Mouse (Mus musculus) spleen, adult 18-20 months (tissue): Measurements from ENCODE around the gene Zfp128.
"Not testable (repeated sequence)": the region's sequence is repeated elsewhere in the genome, so short reads cannot be mapped to it uniquely, and the experiment has no call there.

Experiments
- DNase-seq, 2 experiments: peaks; one replicate each; pipeline ENCODE4 v3.0.0; 2022; ENCODE audit warnings: mixed read lengths in 2 of 2

The Zfp128 gene

GRCm38 (mm10) chr7:12922729-12923128 lies 41.8 kb downstream of the Zfp128 start:
- no peak for DNase-seq

GRCm38 (mm10) chr7:12926316-12926715 lies 45.3 kb downstream of the Zfp128 start:
- no peak for DNase-seq

DNA sequence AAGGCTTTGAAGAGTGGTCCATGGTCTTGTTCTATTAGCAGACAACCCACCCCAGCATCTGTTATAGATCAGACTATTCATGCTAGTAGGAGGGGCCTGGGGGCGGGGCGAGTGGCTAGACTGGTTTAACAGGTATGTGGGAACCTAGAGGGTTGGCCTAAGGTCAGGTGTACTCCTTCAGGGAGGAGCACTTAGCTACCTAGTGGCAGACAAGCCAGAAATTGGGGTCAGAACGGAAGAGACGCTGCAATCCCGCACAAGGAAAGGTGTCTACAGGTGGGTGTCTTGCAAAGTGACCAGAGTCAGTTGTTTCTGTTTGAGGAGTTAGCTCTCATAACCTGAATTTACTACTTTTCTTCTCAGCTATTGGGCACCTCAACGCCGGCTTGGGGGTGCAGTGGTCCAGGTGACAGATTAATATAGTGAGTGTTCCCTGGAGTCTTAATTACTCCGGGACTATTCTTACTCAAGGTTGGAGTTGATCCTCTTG lies 46.3 kb downstream of the Zfp128 start, which contains the start of gene Rnf225:
Rnf225 (plus strand) TSS at position 226 of the 490 bp plus-strand sequence.
- DNase-seq: no peak

DNA sequence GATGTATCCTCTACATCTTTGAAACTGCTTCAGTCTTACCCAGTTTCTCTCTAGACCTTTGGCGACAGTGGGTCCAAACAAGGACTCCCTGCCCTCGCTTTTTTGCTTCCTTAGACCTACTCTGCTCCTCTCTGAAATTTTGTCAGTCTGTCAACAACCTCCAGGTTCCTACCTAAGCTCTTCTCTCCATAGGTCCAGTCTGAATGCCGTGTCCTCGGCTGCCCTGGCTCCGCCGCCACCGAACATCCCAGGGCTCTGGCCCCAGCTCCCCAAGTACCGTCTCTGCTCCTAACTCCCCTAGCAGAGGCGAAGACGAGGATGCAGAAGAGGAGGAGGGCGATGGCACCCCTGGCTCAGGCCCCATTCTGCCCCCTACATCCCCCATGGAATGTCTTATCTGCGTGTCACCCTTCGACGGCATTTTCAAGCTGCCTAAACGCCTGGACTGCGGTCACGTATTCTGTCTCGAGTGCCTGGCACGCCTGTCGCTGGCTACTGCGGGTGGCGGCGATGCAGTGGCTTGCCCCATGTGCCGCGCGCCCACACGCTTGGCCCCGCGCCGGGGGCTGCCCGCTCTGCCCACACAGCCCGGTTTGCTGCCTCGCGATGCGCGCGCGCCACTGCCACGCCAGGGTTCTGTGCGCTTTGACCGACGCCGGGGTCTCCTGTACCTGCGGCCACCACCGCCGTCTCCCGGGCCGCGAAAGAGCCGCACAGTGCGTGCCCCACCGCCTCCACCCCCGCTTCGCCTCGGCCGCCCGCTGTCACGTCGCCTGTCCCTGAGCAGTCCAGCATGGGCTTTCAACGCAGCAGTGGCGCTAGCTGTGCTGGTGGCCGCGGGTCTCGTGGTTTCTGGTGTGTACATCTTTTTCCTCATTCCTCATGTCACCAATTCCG lies 47.0 kb downstream of the Zfp128 start:
- DNase-seq: no peak

DNA sequence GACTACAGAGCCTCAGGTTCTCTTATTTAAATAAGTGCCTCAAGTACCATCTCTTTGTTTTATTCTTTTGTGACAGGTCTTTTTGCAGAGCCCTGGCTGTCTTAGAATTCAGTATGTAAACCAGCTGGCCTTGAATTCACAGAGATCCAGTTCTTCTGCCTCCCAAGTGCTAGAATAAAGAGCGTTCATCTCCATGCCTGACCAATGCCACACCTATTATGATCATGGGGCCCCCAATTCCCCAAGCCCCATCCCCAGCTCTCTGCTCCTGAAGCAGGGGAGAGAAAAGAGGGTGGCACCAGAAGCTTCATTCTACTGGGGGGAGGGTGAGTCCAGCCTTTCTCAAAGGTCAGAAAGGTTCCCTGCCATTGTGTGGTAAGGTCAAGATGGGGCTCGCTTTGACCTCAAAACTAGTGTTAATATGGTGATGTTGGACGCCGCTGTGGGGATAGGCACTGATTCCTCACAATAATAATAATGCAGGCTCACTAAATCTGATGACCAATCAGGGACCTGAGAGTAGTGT lies 52.7 kb downstream of the Zfp128 start:
- no peak for DNase-seq

- DNase-seq: no peak
These were observed 53.8 kb downstream of the Zfp128 start for GRCm38 (mm10) chr7:12934808-12935207.

DNA sequence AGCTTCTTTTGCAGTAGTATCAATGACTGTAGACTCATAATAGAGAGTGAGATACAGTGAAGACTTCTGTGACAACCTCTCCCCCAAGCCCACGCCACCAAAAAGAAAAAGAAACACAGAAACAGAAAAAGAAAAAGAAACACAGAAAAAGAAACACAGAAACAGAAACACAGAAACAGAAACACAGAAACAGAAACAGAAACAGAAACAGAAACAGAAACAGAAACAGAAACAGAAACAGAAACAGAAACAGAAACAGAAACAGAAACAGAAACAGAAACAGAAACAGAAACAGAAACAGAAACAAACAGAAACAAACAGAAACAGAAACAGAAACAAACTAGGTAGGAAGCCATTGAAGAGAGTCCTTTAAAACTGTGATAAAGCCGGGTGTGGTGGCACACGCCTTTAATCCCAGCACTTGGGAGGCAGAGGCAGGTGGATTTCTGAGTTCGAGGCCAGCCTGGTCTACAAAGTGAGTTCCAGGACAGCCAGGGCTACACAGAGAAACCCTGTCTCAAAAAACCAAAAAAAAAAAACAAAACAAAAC lies 56.4 kb downstream of the Zfp128 start:
- DNase-seq: not testable (repeated sequence)

- no peak for DNase-seq
These were observed 59.6 kb downstream of the Zfp128 start for GRCm38 (mm10) chr7:12940599-12940998.
